Mouse (Mus musculus) brain, embryonic 14.5 days (tissue): Measurements from ENCODE around the gene Gm10717. TPM values are rescaled to one million over a fixed set of nuclear protein-coding genes. Genes with fewer than 3 reads are reported as not detected.
"Not testable (repeated sequence)": the region's sequence is repeated elsewhere in the genome, so short reads cannot be mapped to it uniquely, and the experiment has no call there.

Experiments used
- DNase-seq: peaks from one replicate; pipeline ENCODE4 v3.0.0-alpha.2; 2011; ENCODE audit warnings: low read depth
- polyA plus RNA-seq: library from polyadenylated mRNA; depleted of rRNA; stranded (reverse); fragments of >200 nt; gene quantifications from 2 replicates; pipeline ENCODE4 v1.2.3, GENCODE M21; 2012; rRNA removed

The Gm10717 gene
- not detected in 2 replicates for polyA plus RNA-seq

DNA sequence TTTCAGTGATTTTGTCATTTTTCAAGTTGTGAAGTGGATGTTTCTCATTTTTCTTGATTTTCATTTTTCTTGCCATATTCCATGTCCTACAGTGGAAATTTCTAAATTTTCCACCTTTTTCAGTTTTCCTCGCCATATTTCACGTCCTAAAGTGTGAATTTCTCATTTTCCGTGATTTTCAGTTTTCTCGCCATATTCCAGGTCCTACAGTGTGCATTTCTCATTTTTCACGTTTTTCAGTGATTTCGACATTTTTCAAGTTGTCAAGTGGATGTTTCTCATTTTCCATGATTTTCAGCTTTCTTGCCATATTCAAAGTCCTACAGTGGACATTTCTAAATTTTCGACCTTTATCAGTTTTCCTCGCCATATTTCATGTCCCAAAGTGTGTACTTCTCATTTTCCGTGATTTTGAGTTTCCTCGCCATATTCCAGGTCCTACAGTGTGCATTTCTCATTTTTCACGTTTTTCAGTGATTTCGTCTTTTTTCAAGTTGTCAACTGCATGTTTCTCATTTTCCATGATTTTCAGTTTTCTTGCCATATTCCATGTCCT, at the start of gene Gm10717:
TSS of gene Gm10717 (plus strand) at position 506 of the 556 bp plus-strand sequence.
- not testable (repeated sequence) for DNase-seq

DNA sequence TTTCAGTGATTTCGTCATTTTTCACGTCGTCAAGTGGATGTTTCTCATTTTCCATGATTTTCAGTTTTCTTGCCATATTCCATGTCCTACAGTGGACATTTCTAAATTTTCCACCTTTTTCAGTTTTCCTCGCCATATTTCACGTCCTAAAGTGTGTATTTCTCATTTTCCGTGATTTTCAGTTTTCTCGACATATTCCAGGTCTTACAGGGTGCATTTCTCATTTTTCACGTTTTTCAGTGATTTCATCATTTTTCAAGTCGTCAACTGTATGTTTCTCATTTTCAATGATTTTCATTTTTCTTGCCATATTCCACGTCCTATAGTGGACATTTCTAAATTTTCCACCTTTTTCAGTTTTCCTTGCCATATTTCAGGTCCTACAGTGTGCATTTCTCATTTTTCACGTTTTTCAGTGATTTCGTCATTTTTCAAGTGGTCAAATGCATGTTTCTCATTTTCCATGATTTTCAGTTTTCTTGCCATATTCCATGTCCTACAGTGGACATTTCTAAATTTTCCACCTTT, 24.7 kb upstream of the Gm10717 start, which contains the start of gene Gm10722:
TSS of gene Gm10722 (plus strand) at position 478 of the 528 bp plus-strand sequence.
- peak; percentile 52 for DNase-seq

DNA sequence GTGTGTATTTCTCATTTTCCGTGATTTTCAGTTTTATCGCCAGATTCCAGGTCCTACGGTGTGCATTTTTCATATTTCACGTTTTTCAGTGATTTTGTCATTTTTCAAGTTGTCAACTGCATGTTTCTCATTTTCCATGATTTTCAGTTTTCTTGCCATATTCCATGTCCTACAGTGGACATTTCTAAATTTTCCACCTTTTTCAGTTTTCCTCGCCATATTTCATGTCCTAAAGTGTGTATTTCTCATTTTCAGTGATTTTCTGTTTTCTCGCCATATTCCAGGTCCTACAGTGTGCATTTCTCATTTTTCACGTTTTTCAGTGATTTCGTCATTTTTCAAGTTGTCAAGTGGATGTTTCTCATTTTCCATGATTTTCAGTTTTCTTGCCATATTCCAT, 24.2 kb upstream of the Gm10717 start:
- DNase-seq = not testable (repeated sequence)

DNA sequence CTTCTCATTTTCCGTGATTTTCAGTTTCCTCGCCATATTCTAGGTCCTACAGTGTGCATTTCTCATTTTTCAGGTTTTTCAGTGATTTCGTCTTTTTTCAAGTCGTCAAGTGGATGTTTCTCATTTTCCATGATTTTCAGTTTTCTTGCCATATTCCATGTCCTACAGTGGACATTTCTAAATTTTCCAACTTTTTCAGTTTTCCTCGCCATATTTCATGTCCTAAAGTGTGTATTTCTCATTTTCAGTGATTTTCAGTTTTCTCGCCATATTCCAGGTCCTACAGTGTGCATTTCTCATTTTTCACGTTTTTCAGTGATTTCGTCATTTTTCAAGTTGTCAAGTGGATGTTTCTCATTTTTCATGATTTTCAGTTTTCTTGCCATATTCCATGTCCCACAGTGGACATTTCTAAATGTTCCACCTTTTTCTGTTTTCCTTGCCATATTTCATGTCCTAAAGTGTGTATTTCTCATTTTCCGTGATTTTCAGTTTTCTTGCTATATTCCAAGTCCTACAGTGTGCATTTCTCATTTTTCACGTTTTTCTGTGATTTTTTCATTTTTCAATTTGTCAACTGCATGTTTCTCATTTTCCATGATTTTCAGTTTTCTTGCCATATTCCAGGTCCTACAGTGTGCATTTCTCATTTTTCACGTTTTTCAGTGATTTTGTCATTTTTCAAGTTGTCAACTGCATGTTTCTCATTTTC, 23.1 kb upstream of the Gm10717 start:
- DNase-seq = peak; percentile 30

DNA sequence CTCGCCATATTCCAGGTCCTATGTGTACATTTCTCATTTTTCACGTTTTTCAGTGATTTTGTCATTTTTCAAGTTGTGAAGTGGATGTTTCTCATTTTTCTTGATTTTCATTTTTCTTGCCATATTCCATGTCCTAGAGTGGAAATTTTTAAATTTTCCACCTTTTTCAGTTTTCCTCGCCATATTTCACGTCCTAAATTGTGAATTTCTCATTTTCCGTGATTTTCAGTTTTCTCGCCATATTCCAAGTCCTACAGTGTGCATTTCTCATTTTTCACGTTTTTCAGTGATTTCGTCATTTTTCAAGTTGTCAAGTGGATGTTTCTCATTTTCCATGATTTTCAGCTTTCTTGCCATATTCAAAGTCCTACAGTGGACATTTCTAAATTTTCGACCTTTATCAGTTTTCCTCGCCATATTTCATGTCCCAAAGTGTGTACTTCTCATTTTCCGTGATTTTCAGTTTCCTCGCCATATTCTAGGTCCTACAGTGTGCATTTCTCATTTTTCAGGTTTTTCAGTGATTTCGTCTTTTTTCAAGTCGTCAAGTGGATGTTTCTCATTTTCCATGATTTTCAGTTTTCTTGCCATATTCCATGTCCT, 22.3 kb upstream of the Gm10717 start, which contains the start of gene Gm11168:
TSS of gene Gm11168 (plus strand) at position 553 of the 603 bp plus-strand sequence.
- not testable (repeated sequence) for DNase-seq

DNA sequence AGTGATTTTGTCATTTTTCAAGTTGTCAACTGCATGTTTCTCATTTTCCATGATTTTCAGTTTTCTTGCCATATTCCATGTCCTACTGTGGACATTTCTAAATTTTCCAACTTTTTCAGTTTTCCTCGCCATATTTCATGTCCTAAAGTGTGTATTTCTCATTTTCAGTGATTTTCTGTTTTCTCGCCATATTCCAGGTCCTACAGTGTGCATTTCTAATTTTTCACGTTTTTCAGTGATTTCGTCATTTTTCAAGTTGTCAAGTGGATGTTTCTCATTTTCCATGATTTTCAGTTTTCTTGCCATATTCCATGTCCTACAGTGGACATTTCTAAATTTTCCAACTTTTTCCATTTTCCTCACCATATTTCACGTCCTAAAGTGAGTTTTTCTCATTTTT, 19.0 kb upstream of the Gm10717 start:
- DNase-seq = not testable (repeated sequence)

DNA sequence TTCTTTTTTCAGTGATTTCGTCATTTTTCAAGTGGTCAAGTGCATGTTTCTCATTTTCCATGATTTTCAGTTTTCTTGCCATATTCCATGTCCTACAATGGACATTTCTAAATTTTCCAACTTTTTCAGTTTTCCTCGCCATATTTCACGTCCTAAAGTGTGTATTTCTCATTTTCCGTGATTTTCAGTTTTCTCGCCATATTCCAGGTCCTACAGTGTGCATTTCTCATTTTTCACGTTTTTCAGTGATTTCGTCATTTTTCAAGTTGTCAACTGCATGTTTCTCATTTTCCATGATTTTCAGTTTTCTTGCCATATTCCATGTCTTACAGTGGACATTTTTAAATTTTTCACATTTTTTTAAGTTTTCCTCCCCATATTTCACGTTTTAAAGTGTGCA, 18.6 kb upstream of the Gm10717 start:
- DNase-seq = not testable (repeated sequence)

DNA sequence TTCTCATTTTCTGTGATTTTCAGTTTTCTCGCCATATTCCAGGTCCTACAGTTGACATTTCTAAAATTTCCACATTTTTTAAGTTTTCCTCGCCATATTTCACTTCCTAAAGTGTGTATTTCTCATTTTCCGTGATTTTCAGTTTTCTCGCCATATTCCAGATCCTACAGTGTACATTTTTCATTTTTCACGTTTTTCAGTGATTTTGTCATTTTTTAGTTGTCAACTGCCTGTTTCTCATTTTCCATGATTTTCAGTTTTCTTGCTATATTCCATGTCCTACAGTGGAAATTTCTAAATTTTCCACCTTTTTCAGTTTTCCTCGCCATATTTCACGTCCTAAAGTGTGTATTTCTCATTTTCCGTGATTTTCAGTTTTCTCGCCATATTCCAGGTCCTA, 17.9 kb upstream of the Gm10717 start:
- DNase-seq = peak; percentile 16

DNA sequence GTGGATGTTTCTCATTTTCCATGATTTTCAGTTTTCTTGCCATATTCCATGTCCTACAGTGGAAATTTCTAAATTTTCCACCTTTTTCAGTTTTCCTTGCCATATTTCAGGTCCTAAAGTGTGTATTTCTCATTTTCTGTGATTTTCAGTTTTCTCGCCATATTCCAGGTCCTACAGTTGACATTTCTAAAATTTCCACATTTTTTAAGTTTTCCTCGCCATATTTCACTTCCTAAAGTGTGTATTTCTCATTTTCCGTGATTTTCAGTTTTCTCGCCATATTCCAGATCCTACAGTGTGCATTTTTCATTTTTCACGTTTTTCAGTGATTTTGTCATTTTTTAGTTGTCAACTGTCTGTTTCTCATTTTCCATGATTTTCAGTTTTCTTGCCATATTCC, 15.9 kb upstream of the Gm10717 start:
- not testable (repeated sequence) for DNase-seq

DNA sequence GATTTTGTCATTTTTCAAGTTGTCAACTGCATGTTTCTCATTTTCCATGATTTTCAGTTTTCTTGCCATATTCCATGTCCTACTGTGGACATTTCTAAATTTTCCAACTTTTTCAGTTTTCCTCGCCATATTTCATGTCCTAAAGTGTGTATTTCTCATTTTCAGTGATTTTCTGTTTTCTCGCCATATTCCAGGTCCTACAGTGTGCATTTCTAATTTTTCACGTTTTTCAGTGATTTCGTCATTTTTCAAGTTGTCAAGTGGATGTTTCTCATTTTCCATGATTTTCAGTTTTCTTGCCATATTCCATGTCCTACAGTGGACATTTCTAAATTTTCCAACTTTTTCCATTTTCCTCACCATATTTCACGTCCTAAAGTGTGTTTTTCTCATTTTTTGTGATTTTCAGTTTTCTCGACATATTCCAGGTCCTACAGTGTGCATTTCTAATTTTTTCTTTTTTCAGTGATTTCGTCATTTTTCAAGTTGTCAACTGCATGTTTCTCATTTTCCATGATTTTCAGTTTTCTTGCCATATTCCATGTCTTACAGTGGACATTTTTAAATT, 13.1 kb upstream of the Gm10717 start:
- DNase-seq = not testable (repeated sequence)

DNA sequence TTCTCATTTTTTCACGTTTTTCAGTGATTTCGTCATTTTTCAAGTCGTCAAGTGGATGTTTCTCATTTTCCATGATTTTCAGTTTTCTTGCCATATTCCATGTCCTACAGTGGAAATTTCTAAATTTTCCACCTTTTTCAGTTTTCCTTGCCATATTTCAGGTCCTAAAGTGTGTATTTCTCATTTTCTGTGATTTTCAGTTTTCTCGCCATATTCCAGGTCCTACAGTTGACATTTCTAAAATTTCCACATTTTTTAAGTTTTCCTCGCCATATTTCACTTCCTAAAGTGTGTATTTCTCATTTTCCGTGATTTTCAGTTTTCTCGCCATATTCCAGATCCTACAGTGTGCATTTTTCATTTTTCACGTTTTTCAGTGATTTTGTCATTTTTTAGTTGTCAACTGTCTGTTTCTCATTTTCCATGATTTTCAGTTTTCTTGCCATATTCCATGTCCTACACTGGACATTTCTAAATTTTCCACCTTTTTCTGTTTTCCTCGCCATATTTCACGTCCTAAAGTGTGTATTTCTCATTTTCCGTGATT, 12.4 kb upstream of the Gm10717 start, which contains the start of gene Gm10721:
TSS of gene Gm10721 (plus strand) at position 408 of the 547 bp plus-strand sequence.
- DNase-seq = not testable (repeated sequence)

DNA sequence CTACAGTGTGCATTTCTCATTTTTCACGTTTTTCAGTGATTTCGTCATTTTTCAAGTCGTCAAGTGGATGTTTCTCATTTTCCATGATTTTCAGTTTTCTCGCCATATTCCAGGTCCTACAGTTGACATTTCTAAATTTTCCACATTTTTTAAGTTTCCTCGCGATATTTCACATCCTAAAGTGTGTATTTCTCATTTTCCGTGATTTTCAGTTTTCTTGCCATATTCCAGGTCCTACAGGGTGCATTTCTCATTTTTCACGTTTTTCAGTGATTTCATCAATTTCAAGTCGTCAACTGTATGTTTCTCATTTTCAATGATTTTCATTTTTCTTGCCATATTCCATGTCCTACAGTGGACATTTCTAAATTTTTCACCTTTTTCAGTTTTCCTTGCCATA, 9.9 kb upstream of the Gm10717 start, which contains the start of gene Gm10720:
TSS of gene Gm10720 (plus strand) at position 301 of the 400 bp plus-strand sequence.
- not testable (repeated sequence) for DNase-seq

DNA sequence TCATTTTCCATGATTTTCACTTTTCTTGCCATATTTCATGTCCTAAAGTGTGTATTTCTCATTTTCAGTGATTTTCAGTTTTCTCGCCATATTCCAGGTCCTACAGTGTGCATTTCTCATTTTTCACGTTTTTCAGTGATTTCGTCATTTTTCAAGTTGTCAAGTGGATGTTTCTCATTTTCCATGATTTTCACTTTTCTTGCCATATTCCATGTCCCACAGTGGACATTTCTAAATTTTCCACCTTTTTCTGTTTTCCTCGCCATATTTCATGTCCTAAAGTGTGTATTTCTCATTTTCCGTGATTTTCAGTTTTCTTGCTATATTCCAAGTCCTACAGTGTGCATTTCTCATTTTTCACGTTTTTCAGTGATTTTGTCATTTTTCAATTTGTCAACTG, 9.3 kb upstream of the Gm10717 start:
- DNase-seq = not testable (repeated sequence)

DNA sequence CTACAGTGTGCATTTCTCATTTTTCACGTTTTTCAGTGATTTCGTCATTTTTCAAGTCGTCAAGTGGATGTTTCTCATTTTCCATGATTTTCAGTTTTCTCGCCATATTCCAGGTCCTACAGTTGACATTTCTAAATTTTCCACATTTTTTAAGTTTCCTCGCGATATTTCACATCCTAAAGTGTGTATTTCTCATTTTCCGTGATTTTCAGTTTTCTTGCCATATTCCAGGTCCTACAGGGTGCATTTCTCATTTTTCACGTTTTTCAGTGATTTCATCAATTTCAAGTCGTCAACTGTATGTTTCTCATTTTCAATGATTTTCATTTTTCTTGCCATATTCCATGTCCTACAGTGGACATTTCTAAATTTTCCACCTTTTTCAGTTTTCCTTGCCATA, 8.1 kb upstream of the Gm10717 start, which contains the start of gene Gm10719:
TSS of gene Gm10719 (plus strand) at position 301 of the 400 bp plus-strand sequence.
- not testable (repeated sequence) for DNase-seq

DNA sequence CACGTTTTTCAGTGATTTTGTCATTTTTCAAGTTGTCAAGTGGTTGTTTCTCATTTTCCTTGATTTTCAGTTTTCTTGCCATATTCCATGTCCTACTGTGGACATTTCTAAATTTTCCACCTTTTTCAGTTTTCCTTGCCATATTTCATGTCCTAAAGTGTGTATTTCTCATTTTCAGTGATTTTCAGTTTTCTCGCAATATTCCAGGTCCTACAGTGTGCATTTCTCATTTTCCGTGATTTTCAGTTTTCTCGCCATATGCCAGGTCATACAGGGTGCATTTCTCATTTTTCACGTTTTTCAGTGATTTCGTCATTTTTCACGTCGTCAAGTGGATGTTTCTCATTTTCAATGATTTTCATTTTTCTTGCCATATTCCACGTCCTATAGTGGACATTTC, 6.3 kb upstream of the Gm10717 start:
- DNase-seq = not testable (repeated sequence)

DNA sequence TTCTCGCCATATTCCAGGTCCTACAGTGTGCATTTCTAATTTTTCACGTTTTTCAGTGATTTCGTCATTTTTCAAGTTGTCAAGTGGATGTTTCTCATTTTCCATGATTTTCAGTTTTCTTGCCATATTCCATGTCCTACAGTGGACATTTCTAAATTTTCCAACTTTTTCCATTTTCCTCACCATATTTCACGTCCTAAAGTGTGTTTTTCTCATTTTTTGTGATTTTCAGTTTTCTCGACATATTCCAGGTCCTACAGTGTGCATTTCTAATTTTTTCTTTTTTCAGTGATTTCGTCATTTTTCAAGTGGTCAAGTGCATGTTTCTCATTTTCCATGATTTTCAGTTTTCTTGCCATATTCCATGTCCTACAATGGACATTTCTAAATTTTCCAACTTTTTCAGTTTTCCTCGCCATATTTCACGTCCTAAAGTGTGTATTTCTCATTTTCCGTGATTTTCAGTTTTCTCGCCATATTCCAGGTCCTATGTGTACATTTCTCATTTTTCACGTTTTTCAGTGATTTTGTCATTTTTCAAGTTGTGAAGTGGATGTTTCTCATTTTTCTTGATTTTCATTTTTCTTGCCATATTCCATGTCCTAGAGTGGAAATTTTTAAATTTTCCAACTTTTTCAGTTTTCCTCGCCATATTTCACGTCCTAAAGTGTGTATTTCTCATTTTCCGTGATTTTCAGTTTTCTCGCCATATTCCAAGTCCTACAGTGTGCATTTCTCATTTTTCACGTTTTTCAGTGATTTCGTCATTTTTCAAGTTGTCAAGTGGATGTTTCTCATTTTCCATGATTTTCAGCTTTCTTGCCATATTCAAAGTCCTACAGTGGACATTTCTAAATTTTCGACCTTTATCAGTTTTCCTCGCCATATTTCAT, 5.1 kb upstream of the Gm10717 start:
- not testable (repeated sequence) for DNase-seq

DNA sequence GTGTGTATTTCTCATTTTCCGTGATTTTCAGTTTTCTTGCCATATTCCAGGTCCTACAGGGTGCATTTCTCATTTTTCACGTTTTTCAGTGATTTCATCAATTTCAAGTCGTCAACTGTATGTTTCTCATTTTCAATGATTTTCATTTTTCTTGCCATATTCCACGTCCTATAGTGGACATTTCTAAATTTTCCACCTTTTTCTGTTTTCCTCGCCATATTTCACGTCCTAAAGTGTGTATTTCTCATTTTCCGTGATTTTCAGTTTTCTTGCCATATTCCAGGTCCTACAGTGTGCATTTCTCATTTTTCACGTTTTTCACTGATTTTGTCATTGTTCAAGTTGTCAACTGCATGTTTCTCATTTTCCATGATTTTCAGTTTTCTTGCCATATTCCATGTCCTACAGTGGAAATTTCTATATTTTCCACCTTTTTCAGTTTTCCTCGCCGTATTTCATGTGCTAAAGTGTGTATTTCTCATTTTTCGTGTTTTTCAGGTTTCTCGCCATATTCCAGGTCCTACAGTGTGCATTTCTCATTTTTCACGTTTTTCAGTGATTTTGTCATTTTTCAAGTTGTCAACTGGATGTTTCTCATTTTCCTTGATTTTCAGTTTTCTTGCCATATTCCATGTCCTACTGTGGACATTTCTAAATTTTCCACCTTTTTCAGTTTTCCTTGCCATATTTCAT, 2.8 kb upstream of the Gm10717 start:
- DNase-seq = not testable (repeated sequence)

DNA sequence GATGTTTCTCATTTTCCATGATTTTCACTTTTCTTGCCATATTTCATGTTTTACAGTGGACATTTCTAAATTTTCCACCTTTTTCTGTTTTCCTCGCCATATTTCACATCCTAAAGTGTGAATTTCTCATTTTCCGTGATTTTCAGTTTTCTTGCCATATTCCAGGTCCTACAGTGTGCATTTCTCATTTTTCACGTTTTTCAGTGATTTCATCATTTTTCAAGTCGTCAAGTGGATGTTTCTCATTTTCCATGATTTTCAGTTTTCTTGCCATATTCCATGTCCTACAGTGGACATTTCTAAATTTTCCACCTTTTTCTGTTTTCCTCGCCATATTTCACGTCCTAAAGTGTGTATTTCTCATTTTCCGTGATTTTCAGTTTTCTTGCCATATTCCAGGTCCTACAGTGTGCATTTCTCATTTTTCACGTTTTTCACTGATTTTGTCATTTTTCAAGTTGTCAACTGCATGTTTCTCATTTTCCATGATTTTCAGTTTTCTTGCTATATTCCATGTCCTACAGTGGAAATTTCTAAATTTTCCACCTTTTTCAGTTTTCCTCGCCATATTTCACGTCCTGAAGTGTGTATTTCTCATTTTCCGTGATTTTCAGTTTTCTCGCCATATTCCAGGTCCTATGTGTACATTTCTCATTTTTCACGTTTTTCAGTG, 1.8 kb upstream of the Gm10717 start, which contains the start of gene Gm10718:
TSS of gene Gm10718 (plus strand) at position 236 of the 673 bp plus-strand sequence.
- not testable (repeated sequence) for DNase-seq
